Mouse (Mus musculus): ENCODE data around the gene Dars. TPM values are rescaled to one million over a fixed set of nuclear protein-coding genes. Genes with fewer than 3 reads are reported as not detected.

Dars gene
- 116 TPM for polyA plus RNA-seq (2017; shearing (Covaris generic))

GRCm38 (mm10) chr1:128416584-128417532, at the start of gene Dars:
Gene Dars, minus strand, starts transcription at chr1:128417368.

GRCm38 (mm10) chr1:128359554-128360376, 57.4 kb downstream of the Dars start, which contains the start of gene Mcm6:
Gene Mcm6, minus strand, starts transcription at chr1:128359664.

GRCm38 (mm10) chr1:128328218-128328617, 89.0 kb downstream of the Dars start, which contains the start of gene Lct:
Gene Lct, minus strand, starts transcription at chr1:128328318.

Other genes with a start within 250 kb of the Dars start
- gene Ubxn4, start 173.4 kb downstream of the Dars start, polyA plus RNA-seq (2017; shearing (Covaris generic)): 140 TPM
- gene Lct, start 89.0 kb downstream of the Dars start, polyA plus RNA-seq (2017; shearing (Covaris generic)): not detected
- 90.2 TPM for gene Mcm6, start 57.7 kb downstream of the Dars start, polyA plus RNA-seq (2017; shearing (Covaris generic))
- gene Cxcr4, start 174.9 kb upstream of the Dars start, polyA plus RNA-seq (2017; shearing (Covaris generic)): 150 TPM

Measured in naive thymus-derived CD4-positive, alpha-beta T cell, adult 5 months (primary cell).